Mouse (Mus musculus): ENCODE measurements around the gene Mapkapk5. TPM values are rescaled to one million over a fixed set of nuclear protein-coding genes. Genes with fewer than 3 reads are reported as not detected.

Mapkapk5 gene
- total RNA-seq (2022) = 10 to 100 TPM; 66.6 to 79.0 (median 74.5) TPM

GRCm38 (mm10) chr5:121545793-121546529 is at the start of gene Mapkapk5:
Gene Mapkapk5 (minus strand): TSS chr5:121545905.
- DNase-seq (ENCODE audit: low spot score in 2 of 2) = peak; percentile 95 to 98

- DNase-seq (ENCODE audit: low spot score in 2 of 2) = no peak
Observed at GRCm38 (mm10) chr5:121594714-121595313, 49.1 kb upstream of the Mapkapk5 start.

DNA sequence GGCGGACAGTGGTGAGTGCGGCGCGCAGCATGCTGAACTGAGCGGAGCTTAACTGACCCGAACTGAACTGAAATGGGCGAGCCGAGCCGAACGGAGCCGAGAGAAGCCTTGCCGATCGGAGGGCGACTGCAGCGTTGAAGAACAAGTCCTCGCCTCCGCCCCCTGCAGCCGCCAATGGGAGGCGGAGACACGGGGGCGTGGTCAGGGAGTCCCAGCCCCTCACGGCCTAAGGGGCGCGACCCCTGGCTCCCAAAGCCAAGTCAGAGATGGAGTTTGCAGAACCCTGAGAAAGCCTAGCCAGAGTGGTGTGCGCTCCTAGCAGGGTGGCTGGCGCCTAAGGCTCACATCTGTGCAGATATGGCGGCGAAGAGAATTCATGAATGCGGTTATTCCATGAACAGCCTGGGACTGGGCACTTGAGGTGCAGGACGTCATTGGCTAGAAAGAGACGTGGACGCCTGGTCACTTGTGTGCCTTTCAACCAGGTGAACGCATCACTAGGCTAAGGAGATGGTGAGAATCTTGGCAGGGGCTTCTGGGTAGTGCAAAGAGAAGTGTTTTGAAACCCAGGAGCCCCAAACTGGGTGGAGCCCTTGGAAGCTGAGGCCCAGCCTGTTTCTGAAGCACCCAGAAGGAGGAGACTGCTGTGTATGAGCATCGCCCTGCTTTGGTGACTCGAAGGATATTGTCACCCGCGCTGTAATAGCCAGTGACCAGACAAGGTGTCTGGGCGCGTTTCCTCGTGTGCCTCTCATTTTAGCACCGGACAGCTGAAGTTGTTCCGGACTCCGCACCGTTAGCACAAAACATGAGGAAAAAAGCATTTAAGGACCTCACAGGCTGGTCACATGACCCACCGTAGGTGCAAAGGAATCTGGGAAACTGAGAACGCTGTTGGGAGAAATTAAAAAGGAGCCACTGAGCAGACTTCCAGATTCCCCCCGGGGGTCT is 48.0 kb upstream of the Mapkapk5 start, which contains the start of gene Aldh2:
Gene Aldh2 (minus strand): TSS at position 374 of the 951 bp plus-strand sequence.
- peak; percentile 60 to 75 for DNase-seq (ENCODE audit: low spot score in 2 of 2)

- DNase-seq (ENCODE audit: low spot score in 2 of 2) = no peak
Observed at GRCm38 (mm10) chr5:121592816-121593407, 47.2 kb upstream of the Mapkapk5 start.

- DNase-seq (ENCODE audit: low spot score in 2 of 2) = no peak
Observed at GRCm38 (mm10) chr5:121592064-121592815, 46.5 kb upstream of the Mapkapk5 start.

DNA sequence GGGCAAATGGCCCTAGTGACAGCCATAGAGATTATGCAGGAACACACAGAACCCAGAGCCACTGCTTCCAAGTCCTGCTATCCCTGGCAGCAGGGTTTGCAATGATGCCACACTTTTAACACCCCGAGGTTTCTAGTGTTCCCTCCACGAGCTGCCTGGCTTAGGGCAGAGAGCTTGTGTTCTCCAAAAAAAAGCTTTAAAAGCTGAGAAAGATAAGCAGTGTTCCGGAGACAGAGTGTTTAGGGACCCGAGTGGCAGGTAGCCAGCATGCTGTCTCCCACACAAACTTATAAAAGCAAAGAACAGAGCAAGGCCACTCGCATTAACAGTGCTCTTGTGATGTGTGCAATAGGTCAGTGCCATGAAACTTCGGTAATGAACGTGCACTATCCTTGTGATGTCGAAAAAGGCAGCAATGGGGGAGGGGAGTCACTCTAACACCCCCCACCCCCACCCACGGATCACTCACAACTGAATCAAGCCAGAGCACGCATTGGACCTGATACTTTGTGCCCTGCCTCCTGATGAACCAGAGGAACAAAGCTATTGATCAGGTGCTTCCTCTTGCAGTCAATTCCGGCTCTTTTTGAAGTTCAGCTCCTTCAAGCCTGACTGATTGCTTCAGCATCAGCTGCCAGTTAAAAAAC is 45.8 kb upstream of the Mapkapk5 start:
- no peak for DNase-seq (ENCODE audit: low spot score in 2 of 2)

- no peak for DNase-seq (ENCODE audit: low spot score in 2 of 2)
Observed at GRCm38 (mm10) chr5:121589928-121590327, 44.2 kb upstream of the Mapkapk5 start.

GRCm38 (mm10) chr5:121586400-121587039 is 40.8 kb upstream of the Mapkapk5 start:
- peak; percentile 30 to 71 for DNase-seq (ENCODE audit: low spot score in 2 of 2)

GRCm38 (mm10) chr5:121585699-121586098 is 40.0 kb upstream of the Mapkapk5 start:
- DNase-seq (ENCODE audit: low spot score in 2 of 2) = no peak

DNA sequence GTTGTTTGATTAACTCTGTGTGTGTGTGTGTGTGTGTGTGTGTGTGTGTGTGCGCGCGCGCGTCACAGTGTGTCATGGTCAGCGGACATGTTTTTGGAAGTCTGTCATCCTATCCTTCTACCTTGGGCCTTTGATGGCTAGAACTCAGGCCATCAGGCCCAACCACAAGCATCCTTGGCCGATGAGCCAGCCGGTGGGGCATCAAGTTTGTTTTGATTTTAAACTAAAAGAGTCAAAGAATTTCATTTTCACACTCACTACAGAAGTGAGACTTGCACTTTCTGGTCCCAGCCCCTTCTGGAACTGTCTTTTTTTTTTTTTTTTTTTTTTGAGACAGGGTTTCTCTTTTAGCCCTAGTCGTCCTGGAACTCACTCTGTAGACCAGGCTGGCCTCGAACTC is 39.3 kb upstream of the Mapkapk5 start:
- DNase-seq (ENCODE audit: low spot score in 2 of 2) = no peak

DNA sequence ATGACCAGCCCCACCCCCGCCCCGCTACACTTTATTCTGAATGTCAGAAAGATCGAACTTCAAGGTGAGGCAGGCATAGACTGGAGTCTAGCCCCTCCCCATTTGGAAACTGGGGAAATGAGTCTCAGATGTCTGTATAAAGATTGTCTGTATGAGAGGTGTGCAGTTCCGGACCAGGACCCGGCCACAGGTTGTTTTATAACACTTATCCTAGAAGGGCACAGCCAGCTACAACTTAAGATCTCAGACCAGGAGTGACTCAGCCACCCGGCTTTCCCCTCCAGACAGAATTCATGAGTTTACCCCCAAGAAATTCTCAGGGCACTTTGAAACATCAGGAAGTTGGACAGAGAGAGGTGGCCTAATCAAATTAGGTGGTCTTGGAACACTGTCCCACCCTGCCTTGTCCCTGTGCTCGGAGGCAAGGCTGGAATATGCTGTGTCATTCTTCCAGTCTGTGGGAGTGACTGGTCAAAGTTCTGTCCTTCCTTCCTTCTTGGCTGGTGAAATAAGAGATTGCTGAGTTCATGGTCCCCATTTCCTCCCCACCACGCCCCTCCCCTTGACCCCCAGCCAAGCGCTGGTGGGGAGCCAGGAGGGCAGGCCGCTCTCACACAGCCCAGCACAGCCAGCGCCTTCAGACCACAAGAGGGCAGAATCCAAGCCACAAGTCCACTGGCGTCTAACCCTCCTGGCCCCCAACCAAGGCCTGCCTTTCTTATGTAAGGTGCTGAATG is 38.2 kb upstream of the Mapkapk5 start:
- DNase-seq (ENCODE audit: low spot score in 2 of 2) = peak; percentile 36 to 71

DNA sequence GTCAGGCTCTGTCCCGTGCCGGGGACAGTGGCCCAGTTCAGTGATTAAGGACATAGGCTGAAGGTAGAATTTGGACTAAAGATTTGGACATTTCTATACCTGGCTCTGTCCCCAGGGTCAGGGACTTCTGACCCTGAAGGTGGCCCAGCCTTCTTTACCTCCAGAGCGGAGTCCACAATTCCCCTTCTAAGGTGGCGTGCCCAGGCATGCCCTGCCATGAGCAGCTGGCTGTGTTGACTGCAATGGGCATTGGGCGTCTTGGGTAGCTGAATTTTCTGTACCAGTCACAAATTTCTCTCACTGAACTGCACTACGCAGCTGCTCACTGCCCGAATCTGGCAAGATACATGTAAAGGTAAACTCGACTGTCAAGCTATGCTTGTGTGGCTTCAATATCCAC is 36.2 kb upstream of the Mapkapk5 start:
- no peak for DNase-seq (ENCODE audit: low spot score in 2 of 2)

DNA sequence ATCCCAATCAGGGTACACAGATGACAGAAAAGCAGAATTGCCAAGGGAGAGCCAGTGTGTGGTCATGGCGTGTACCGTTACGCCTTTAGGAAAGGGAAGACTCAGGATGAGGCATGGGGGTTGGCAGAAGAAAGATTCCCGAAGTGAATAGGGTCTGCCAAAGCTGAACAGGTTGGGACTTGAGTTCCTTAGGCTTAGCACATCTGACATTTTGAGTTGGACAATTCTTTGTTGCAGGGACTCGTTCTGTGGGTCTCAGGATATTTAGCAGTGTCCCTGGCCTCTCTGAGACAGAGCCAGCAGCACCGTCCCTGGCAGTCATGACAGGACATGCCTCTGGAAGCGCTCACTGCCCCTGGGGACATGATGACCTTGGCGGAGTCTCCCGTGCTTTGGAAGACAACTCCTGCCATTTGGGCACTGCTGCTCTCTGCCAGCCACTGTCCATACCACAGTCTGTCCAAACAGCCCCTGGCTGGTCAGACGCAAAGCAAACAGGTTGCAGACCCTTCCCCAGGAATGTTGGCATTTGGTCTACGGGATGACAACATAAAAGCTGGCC is 31.3 kb upstream of the Mapkapk5 start:
- no peak for DNase-seq (ENCODE audit: low spot score in 2 of 2)

- DNase-seq (ENCODE audit: low spot score in 2 of 2) = no peak
Observed at GRCm38 (mm10) chr5:121575867-121576266, 30.2 kb upstream of the Mapkapk5 start.

- no peak for DNase-seq (ENCODE audit: low spot score in 2 of 2)
Observed at GRCm38 (mm10) chr5:121574145-121574544, 28.4 kb upstream of the Mapkapk5 start.

- DNase-seq (ENCODE audit: low spot score in 2 of 2) = no peak
Observed at GRCm38 (mm10) chr5:121570787-121571186, 25.1 kb upstream of the Mapkapk5 start.

DNA sequence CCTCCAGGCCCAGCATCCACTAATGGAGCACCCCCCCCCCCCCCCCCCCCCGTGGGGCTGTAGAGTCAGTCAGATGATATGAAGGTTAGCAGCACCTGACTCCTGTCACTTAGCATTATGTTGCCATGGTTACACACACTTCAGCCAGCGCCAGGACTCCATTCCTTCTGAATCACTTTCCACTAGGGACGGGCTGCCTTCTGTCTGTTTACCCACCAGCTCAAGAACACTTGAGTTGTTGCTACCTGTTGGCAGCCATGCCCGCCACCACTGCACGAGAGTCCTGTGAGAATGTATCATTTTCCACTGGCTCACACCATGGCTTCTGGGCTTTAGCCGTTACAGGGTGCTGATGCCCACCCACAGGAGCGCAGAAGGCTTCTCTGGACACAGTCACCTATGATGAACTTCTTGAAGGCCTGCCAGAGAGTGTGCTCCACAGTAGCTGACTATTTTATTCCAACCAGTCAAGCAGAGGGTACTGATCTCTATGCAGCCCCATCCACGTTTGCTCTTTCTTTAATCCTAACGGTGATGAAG is 24.2 kb upstream of the Mapkapk5 start:
- DNase-seq (ENCODE audit: low spot score in 2 of 2) = no peak

DNA sequence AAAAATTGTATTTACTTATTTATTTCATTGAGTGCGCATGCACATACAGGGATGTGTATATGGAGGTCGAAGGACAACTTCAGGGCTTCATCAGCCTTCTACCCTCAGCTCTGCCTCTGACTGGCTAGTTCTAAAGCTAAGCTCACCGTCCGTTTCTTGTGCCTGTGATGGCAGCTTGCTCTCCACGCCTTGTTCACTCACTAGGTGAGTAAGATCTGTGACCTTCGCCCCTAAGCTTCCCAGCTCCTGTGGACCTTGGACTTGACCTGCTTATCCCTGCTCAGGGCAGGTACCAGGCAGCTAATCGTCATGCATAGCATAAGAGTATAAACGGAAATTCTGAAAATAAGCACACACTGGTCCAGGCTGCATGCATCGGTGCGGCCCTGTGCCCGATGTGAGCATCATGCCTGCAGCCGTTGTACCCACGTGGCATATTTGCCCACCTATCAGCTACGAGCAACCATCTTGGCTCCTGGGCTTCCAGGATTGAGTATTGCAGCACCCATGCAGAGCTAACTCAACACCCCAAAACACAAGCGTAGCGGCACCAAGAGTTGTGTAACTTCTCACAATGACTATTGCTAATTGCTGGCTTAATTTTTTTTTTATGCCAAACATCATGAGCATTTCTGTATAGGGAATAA is 20.5 kb upstream of the Mapkapk5 start:
- no peak for DNase-seq (ENCODE audit: low spot score in 2 of 2)
